Mouse (Mus musculus) myocyte (in vitro differentiated cells): Measurements from ENCODE around the gene Gm20388.

Experiments used
- E2F4 ChIP-seq: IDR thresholded peaks from one replicate; pipeline ENCODE4 v1.6.1; 2011; ENCODE audit warnings: mild to moderate bottlenecking, control low read depth, moderate library complexity; ENCODE audit not compliant: insufficient read depth
- POLR2A ChIP-seq: IDR thresholded peaks from one replicate; pipeline ENCODE4 v1.6.1; 2011; ENCODE audit warnings: low read depth, mild to moderate bottlenecking, control low read depth, moderate library complexity; ENCODE audit not compliant: insufficient read length
- TCF3 ChIP-seq: IDR thresholded peaks from one replicate; pipeline ENCODE4 v1.6.1; 2011; ENCODE audit warnings: low read depth, control low read depth; ENCODE audit not compliant: insufficient read length
- USF1 ChIP-seq: IDR thresholded peaks from one replicate; pipeline ENCODE4 v1.6.1; 2011; ENCODE audit warnings: low read depth, mild to moderate bottlenecking, control low read depth, moderate library complexity

GRCm38 (mm10) chr8:123977499-123977898 is 4066.9 kb downstream of the Gm20388 start:
- no peak for TF ChIP-seq USF1
- TF ChIP-seq TCF3, result no peak
- TF ChIP-seq POLR2A, result no peak
- TF ChIP-seq E2F4, result no peak
